Mouse (Mus musculus) heart, embryonic 11.5 days (tissue): ENCODE measurements at regions not wholly inside any gene's neighbourhood (a gene's known extent, or its start where the extent isn't known, plus 50 kb on each side); places are given as distances from the start of the nearest gene placed in this dataset.
"Not testable (repeated sequence)": the region's sequence is repeated elsewhere in the genome, so short reads cannot be mapped to it uniquely, and the experiment has no call there.

Experiments
- ATAC-seq: fragments of 200-750 bp; cut with Nextera tagmentation; replicated peaks from 2 replicates; pipeline ENCODE4 v1.8.0; 2017; ENCODE audit warnings: moderate library complexity; ENCODE audit not compliant: insufficient number of reproducible peaks, low FRiP score, low TSS enrichment
- H3K27ac ChIP-seq: fragments of 300-500 bp; sonication (generic); 2 replicates; pipeline ENCODE4 v1.5.1; 2014; ENCODE audit warnings: mild to moderate bottlenecking, low read depth, low read length
- H3K27me3 ChIP-seq: fragments of 300-500 bp; sonication (generic); 2 replicates; pipeline ENCODE4 v1.6.1; 2014; ENCODE audit warnings: mild to moderate bottlenecking, low read length, mixed read lengths; ENCODE audit not compliant: control insufficient read depth, insufficient read depth
- H3K36me3 ChIP-seq: fragments of 300-500 bp; sonication (generic); 2 replicates; pipeline ENCODE4 v1.6.1; 2014; ENCODE audit warnings: mild to moderate bottlenecking, low read length, moderate library complexity, mixed read lengths; ENCODE audit not compliant: control insufficient read depth, insufficient read depth
- H3K4me1 ChIP-seq: fragments of 300-500 bp; sonication (generic); 2 replicates; pipeline ENCODE4 v1.6.1; 2014; ENCODE audit warnings: low read length; ENCODE audit not compliant: control insufficient read depth, insufficient read depth
- H3K4me2 ChIP-seq: fragments of 300-500 bp; sonication (generic); 2 replicates; pipeline ENCODE4 v1.6.1; 2014; ENCODE audit warnings: mild to moderate bottlenecking, moderate library complexity
- H3K4me3 ChIP-seq: fragments of 300-500 bp; sonication (generic); 2 replicates; pipeline ENCODE4 v1.5.1; 2014; ENCODE audit warnings: low read depth, low read length
- H3K9ac ChIP-seq: fragments of 300-500 bp; sonication (generic); 2 replicates; pipeline ENCODE4 v1.6.1; 2014; ENCODE audit warnings: mild to moderate bottlenecking, low read depth, low read length, moderate library complexity
- H3K9me3 ChIP-seq: fragments of 300-500 bp; sonication (generic); replicated peaks from 2 replicates; pipeline ENCODE4 v1.6.1; 2016; ENCODE audit warnings: low read length; ENCODE audit not compliant: control insufficient read depth
- WGBS: fragments of 180-500 bp; shearing (Covaris S2); extraction: QIAGEN DNeasy Blood & Tissue Kit; methylation state at CpG from one replicate; pipeline ENCODE4 v1.1.7; 2014; ENCODE audit not compliant: insufficient replicate concordance; 5-methylcytosine and 5-hydroxymethylcytosine counted together

DNA sequence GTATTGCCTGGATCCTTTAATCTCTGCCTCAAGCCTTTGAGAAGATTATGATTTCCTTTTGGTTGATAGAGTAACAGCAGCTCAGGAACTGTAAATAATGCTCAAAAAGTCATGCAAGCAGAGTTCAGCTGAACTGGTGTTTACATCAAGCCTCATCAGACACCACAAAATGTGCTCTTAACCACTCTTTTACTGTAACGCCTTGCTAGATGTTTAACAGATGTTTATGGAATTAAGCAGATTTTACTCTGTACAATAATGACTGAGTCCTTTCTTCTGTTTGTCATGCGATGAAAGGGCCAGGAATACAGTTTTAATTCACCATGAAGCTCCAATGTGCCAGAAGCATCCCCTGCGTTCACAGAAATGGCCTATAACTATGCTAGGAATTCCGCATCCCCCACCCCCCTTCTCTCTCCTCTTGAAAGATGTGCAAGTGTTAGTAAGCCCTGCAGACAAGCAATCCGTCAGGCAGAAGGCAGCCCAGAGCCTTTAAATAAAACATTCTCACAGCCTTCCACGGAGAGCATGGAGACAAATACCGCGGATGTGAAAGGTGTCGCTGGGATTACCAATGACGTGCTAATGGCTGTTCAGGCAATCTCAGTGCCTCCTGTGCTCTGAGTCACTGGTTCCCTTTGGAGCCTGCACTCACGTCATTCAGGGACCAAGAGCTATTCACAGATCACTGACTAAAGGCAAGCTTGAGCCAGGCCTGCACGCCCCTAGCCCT lies 453.3 kb upstream of the Kif18a start:
- ATAC-seq, result peak; percentile 78
- Histone ChIP-seq H3K4me1 (peaks cover 6% of the 10 kb centered on the region; the same call in 1 of the 2 replicates), H3K9ac (no peak overlapping the region), H3K36me3 (no peaks in the 10 kb centered on the region), H3K9me3 (no peaks in the 10 kb centered on the region), H3K27ac (peak overlapping the region; percentile 83), H3K4me2 (peak overlapping the region; percentile 41), H3K27me3 (no peaks in the 10 kb centered on the region), H3K4me3 (no peak overlapping the region)
- WGBS, result 12% methylated on average over 12 of the region's 12 CpGs

DNA sequence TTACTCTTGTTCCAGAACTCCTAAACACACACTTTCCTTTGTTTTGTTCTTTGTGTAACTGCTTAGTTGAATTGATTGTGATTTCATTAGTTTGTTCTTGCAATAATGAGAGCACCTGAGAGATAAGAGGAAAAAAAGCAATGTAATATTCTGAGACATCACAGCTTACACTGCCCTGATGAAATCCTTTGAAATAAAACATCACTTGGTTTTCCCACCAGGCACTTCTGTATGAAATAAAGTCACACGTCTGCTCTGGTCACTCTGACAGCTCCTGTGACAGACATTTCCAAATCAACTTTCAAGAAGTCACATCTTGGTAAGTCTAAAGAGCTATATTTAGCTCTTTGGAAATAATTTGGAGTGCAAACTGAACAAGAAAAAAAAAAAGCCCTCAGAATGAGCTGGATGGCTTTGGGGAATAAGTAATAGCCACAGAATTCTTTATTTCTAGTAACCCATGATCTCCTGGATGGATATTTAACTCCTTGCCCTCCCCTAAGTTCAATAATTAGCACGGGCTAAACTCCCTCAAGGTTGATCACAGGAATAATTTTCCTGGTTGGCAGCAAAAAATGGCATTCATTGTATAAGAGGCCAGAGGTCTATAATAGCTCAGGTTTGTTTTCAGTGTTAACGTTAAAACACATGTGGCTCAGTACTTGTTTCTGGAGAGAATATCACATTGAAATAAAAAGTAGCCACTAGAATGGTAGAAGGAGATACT lies 452.4 kb upstream of the Kif18a start:
- H3K9me3 ChIP-seq, result no peaks in the 10 kb centered on the region
- 56% methylated on average over 3 of the region's 3 CpGs for WGBS
- H3K4me1 ChIP-seq, result peaks cover 6% of the 10 kb centered on the region; the same call in 1 of the 2 replicates
- no peak overlapping the region for H3K4me3 ChIP-seq
- no peak for ATAC-seq
- peak overlapping the region; percentile 83 for H3K27ac ChIP-seq
- no peaks in the 10 kb centered on the region for H3K36me3 ChIP-seq
- H3K4me2 ChIP-seq, result peak overlapping the region; percentile 41; the same call in 1 of the 2 replicates
- no peaks in the 10 kb centered on the region for H3K27me3 ChIP-seq
- no peak overlapping the region for H3K9ac ChIP-seq

- H3K4me1 ChIP-seq, H3K27ac ChIP-seq, H3K4me2 ChIP-seq, H3K36me3 ChIP-seq, ATAC-seq, H3K27me3 ChIP-seq, H3K9me3 ChIP-seq, H3K4me3 ChIP-seq, H3K9ac ChIP-seq: not testable (repeated sequence)
- 73% methylated on average over 2 of the region's 2 CpGs for WGBS
Observed at GRCm38 (mm10) chr2:108843855-108844254, 436.7 kb upstream of the Kif18a start.

- no peaks in the 10 kb centered on the region for H3K27me3 ChIP-seq
- 87% methylated on average over 3 of the region's 3 CpGs for WGBS
- H3K4me1 ChIP-seq, result no peaks in the 10 kb centered on the region
- no peak overlapping the region for H3K9ac ChIP-seq
- H3K4me3 ChIP-seq, result no peak overlapping the region
- H3K9me3 ChIP-seq, result no peaks in the 10 kb centered on the region
- H3K4me2 ChIP-seq, result no peak overlapping the region
- no peak for ATAC-seq
- no peak overlapping the region for H3K27ac ChIP-seq
- no peaks in the 10 kb centered on the region for H3K36me3 ChIP-seq
Observed at GRCm38 (mm10) chr2:108848051-108848450, 432.5 kb upstream of the Kif18a start.

GRCm38 (mm10) chr2:108854399-108854798 lies 426.1 kb upstream of the Kif18a start:
- Histone ChIP-seq H3K4me2 (no peak overlapping the region), H3K27me3 (no peaks in the 10 kb centered on the region), H3K36me3 (no peaks in the 10 kb centered on the region), H3K9me3 (no peaks in the 10 kb centered on the region), H3K4me1 (no peaks in the 10 kb centered on the region), H3K4me3 (no peak overlapping the region), H3K27ac (no peak overlapping the region), H3K9ac (no peak overlapping the region)
- 73% methylated on average over 2 of the region's 2 CpGs for WGBS
- no peak for ATAC-seq

DNA sequence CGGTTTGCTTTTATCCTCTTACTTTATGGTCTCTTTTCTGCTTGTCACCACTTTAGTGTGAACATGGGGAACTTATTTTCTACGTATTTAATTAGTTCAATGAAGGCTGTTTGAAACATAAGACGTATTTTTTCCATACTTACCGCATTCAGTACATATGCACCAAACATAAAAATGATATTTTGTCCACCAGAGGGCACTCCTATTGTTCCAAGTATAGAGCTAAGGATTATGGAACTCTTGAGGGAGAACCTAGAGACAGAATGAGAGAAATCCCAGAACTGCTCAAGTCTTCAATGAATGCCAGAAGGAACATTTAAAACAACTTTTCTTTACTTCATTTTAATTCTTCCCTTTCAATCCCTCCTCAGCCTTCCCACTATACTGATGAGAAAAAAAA lies 403.4 kb upstream of the Kif18a start:
- H3K27ac ChIP-seq, result no peak overlapping the region
- no peak overlapping the region for H3K4me3 ChIP-seq
- no peak for ATAC-seq
- H3K27me3 ChIP-seq, result no peaks in the 10 kb centered on the region
- no peaks in the 10 kb centered on the region for H3K36me3 ChIP-seq
- no peak overlapping the region for H3K4me2 ChIP-seq
- 61% methylated on average over 4 of the region's 4 CpGs for WGBS
- H3K9me3 ChIP-seq, result no peaks in the 10 kb centered on the region
- no peaks in the 10 kb centered on the region for H3K4me1 ChIP-seq
- H3K9ac ChIP-seq, result no peak overlapping the region

DNA sequence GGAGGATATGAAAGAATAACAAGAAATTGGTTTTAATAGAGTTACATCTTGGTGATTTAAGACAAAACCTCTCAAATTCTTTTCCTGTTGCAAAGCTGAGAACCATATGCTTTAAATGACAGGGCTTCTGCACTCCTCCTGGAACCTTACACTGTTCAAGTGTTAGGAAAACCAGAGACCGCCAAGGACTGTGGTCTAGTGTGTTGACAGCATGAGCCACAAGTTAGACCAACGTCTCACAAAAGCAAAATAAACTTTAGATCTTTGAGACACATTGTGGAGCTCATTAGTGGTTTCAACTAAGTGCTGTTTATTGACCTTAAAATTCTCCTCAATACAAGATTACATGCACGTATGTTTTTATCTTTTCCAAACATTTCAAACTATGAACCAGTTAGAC lies 402.9 kb upstream of the Kif18a start:
- Histone ChIP-seq H3K4me2 (no peak overlapping the region), H3K9ac (no peak overlapping the region), H3K27ac (no peak overlapping the region), H3K27me3 (no peaks in the 10 kb centered on the region), H3K36me3 (no peaks in the 10 kb centered on the region), H3K4me3 (no peak overlapping the region), H3K4me1 (no peaks in the 10 kb centered on the region), H3K9me3 (no peaks in the 10 kb centered on the region)
- 53% methylated on average over 3 of the region's 3 CpGs for WGBS
- ATAC-seq, result no peak

DNA sequence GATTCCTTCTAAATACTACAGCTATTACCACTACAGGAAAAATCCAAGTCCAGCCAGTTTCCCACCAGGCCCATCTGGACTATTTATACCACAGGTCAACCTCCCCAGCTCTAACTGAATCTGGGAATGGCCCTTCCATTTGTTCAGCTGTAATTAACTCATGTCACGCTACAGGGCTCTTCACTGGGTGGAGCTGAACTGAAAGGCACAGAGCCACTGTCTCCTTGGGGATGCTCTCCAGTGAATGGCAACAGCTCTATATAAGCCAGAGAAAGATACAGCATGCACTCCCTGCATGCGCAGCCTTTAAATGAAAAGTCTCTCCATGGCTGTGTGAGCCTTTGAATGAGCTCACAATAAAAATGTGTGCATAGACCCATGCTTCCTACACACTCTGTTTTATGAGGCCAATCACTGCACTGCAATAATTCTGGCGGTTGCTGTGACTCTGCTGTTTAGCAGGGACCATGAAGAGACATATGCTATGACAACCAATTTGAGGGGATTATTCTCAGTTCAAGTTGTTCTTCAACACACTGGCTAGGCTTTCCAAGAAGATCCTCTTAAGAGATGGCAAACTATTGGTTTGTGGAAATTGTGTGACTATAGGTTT lies 376.3 kb upstream of the Kif18a start:
- no peak for ATAC-seq
- no peak overlapping the region for H3K4me3 ChIP-seq
- no peaks in the 10 kb centered on the region for H3K4me1 ChIP-seq
- H3K27ac ChIP-seq, result no peak overlapping the region
- no peaks in the 10 kb centered on the region for H3K9me3 ChIP-seq
- 77% methylated on average over 3 of the region's 3 CpGs for WGBS
- H3K4me2 ChIP-seq, result no peak overlapping the region
- H3K27me3 ChIP-seq, result no peaks in the 10 kb centered on the region
- no peaks in the 10 kb centered on the region for H3K36me3 ChIP-seq
- H3K9ac ChIP-seq, result no peak overlapping the region
